Mouse (Mus musculus): ENCODE results near the gene Stk39.

Gene Stk39

DNA sequence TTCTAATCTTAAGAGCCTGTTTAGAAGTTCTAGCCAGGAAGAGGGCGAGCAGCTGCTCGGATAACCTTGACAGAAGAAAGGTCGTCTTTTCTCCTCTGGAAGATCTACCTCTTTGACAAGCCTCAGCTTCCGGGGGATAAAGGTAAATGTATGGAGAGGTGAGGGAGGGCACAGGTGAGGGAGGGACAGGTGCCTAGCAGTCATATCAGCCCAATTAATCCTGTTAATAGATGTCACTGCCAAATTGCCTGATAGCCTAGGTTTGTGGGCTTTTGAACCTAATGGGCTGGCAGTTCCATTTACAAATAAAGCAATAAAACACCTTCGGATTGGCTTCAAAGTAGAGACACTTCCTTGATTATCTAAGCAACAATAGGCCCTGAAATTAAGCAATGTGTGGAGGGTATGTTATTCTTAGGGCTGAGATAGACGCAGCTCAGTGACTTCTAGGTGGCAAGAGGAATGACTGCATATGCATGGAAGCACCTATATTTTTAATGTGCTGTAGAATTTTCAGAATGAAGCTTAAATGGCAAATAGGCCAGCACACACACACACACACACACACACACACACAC, 14.5 kb downstream of the Stk39 start:
- no peak for DNase-seq

DNA sequence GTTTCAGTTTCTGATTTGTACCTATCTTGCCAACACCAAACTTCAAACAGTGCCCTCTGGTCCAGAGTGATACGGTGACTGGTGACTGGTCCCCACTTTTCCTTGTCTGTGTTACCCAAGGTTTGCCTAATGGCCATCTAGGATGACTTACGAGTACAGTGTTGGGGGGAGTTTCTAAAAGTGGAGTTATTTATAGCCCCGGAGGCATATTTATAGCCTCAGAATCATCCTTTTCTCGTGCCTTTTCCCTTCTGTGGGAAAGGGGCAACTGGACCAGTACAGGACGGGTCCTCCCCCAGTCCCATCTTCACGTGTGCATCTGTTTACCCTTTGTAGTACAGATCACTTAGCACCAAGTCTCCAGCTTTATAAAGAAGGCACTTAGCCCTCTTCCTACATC, 15.2 kb downstream of the Stk39 start:
- no peak for DNase-seq

DNA sequence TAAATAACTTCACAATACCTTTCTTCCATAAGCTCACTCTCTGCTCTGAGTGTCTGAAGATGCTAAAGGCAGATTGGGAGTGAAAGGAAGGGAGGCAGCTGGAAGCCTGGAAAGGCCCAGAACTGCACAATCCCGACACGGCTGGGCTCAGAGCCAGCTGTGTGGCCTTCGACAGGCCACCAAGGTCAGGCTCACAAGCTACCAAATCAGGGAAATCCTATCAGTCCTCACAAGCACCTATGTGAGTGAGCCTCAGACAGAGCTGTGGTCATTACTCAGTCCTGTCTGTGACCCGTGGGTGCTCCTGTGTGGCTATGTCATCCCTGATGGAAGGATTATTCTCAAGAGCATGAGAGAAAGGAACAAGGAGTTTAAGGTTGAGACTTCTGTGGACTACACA, 19.7 kb downstream of the Stk39 start:
- peak in 1 of 2 experiments; percentile 40 for DNase-seq

DNA sequence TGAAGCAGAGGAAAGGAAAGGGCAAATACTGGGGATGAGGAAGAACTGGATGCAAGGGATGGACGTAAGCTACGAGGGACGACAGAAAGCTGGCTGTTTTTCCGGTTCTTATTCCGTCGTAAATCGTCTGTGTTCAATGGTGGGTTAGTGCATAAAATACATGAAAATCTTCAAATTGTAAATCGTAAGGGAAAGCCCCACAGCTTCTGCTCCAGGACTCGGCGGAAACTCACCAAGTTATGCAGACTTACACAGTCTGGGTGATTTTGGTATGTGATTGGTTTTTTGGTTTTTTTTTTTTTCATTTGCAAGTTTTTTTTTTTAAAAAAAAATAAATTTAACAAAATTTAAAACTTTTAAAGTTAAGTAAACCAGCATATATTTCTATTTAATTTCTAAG, 24.0 kb downstream of the Stk39 start:
- no peak for DNase-seq

DNA sequence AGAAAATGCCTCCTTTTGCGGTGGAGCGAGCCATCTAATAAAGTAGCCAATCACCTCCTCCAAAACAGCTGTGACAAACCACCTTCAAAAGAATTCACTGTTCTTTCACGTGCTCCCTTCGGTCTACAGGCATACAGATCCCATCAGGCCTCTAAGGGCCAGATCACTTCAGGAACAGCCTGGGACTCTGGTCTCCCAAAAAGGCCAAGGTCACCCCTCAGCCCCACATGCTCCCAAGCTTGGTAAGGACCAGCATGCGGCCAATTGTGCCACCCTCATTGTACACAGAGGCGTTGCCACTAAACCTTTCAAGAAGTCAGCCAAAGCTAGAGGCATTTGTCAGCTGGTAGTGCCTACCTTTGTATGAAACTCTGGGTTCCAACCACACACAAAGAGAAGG, 28.9 kb downstream of the Stk39 start:
- DNase-seq = no peak

DNA sequence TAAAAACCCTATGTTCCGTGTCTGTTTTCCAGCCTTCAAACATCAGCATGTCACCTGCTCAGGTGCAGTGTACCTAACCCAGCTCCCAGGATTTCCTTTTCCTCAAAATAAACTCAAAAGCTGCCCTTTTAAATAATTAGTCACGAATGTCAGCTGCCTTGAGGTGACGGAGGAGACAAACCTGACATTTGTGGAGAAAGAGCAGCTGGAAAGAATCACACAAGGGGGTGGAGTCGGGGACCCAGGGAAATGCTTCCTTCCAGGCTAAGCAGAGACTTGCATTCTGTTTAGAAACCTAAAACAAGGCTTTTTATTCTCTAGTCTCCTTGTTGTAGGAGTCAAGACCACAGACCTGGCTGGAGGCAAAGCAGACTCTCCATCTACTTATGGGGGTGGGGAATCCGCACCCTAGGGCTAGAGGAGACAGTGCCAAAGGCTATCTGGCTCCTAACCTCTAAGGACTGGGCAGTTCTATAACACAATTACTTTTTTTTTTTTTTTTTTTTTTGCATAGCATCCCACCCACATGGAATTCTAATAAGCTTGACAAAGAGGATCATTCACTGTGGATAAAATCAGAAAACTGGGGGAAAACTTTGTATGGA, 29.9 kb downstream of the Stk39 start:
- no peak for DNase-seq

DNA sequence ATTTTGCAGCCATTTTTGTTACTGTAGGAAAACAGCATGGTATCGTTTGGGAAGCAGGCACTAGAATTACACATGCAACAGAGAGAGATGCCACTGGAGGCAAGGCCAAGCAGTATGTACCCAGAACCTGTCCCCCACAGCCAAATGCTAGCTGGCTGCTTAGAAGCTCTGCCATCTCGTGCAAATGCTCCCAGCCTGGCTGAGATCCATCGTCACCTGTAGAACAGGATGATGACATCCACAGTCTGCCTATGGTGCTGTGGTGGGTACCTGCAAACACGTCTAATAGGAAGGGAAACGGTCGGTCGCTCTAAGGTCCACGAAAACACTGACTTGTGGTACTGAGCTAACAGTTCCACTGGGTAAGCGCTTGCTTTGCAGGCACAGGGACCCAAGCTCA, 32.5 kb downstream of the Stk39 start:
- DNase-seq = no peak

DNA sequence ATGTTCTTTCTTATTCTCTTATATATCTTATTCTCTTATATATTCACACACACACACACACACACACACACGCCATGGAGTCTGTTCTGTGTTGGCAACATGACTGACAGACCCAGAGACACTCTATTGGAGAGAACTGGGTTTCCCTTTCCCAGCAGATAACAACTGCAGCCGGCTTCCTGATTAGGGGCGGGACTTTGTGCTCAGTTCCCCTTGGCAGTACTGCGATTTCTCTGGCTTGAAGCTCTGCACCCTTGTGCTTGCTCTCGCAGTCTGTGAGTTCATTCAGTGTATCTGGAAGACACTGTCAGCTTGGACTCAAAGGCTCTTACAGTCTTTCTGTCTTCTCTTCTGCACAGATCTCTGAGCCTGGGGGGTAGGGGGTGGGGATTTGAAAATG, 34.1 kb downstream of the Stk39 start:
- no peak for DNase-seq

DNA sequence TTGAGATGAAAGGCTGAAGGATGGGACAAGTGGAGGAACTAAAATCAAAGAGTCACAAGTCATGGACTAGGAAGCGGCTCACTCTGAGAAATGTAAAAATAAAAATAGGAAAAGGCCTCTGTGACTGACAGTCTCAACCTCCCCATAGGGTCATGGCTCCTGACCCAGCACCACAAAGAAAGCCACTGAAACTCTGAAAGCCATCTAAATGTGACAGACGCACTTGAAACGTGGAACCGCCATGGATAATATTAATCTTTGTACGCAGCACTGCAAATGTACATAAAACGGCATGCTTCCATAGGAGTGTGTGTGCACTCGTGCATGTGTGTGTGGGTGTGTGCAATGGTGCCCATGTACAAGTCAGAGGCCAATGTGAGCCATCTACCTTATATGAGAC, 34.9 kb downstream of the Stk39 start:
- DNase-seq = no peak

DNA sequence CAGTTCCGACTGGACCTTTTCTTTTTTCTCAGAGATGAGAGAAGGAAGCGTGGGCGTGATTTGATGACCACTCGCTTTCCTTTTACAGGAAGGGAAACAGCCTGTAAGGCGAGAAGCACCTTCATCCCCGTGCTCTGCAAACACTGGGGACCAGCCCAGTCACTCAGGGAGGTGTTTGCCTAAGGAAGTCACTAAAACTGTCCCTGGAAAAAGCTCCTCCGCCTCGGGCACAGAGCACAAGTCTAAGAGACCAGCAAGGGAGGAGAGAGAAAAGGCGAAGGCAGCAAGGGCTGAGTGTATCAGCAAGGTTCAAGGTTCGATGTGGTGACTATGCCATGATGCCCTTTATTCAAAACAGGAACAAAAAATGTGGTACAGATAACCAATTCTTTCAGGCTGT, 35.8 kb downstream of the Stk39 start:
- DNase-seq = no peak

DNA sequence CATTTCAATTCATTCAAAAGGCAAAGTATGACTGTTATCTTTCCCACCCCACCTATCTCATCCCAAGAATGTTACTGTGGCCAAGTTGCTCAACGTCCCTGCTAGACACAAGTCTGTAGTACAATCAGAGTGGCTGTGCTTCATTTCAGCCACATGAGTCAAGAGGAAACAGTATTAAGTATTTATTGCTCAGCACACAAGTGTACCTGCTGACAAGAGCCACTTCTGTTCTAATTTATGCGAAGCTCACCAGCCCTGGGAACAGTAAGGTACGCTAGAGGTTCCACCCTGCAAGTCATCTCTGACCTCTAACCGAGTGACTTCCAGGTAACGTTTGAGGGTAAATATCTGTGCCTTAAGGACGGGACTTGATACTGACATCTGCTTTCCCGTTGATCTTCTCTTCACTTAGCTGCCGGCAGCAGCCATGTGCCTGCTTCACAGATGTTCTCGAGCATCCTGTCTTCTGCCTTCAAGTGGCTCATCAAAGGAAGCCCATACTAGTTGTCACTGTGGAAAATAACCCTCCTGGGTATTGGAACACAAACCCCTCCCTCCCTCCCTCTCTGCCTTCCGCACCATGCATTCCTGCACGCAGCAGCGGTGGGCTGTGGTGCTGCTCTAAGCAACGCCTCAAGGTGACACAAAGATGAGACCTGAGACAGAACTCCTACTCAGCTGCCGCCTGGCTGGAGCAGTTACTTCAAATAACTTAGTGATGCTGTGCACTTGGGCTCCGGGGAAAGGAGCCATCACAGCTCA, 36.4 kb downstream of the Stk39 start:
- no peak for DNase-seq

DNA sequence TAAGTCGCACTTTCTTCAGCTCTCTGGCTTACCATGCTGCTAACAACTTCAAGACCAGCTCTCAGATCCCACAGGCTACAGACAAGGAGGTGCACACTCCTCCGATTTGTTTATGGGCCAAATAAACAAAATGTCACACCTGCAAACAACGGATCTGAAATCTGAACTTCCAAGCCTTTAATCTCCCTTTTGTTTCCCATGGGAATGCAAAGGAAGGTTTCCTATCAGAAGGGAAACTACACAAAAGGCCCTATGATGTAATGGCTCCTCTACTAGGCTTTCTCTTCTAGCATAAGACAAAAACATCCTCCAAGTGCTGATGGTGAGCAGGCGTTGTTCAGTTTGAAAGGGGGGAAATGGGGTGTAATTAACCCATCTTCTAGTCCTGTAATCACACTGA, 37.1 kb downstream of the Stk39 start:
- no peak for DNase-seq

DNA sequence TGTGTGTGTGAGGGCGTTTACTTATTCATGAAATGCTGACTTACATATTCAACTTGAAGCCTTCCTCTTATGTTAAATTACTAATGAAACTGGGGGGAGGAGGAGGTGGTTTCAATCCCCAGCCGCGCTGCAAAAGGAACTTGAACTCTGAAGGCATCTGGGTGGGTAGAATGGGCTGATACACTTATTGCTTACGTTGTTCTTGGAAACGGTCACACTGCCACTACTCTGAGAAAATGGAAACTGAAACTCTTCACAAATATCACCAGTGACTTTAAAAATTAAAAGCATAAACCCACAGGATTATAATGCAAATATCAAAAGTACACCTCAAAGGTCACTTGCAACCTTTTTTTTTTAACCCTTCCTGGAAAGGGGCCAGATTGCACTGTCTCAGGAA, 37.5 kb downstream of the Stk39 start:
- no peak for DNase-seq

DNA sequence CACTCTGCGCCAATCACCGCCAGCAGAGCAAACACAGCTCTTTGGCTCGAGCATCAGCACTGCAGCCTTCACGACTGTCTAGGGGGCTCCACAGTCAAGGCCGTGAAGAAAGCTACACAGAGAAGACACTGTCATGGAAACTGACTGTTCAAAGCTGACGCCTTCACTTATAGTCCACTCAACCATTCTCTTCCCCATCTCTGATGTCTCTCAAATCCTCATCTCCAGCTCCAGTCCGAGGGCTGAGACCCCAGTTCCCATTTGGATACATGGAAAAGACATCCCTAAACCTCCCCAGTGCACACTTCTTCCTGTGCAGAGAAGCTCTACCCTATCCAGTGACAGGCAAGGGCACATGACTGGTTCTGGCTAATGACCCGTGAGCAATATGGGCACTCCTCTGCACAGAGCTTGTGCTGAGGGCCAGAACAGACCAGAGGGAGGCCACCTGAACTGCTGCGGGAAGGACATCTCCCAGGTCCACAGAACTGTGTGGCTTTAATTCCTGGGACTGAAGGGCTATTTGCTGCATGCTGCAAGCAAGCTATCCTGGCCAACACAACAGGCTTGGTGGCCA, 38.2 kb downstream of the Stk39 start:
- DNase-seq = no peak

DNA sequence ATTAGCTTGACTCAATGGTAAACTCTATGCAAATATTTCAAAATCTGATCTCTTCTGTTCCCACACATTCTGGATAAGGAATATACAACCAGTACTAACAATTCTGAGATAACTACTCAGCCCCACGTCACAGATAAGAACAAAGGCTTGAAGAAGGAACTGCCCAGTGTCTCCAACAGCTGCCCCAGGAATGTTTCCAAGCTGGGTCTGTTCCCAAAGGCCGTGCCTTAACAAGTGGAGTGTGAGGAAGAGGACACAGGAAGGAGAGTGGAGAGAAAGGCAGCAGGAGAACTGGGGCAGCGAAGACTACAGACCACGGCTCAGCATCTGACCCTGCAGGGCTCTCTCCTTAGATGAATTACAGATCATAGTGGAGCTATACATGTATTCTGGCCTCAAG, 39.2 kb downstream of the Stk39 start:
- DNase-seq = peak in 1 of 2 experiments; percentile 31

DNA sequence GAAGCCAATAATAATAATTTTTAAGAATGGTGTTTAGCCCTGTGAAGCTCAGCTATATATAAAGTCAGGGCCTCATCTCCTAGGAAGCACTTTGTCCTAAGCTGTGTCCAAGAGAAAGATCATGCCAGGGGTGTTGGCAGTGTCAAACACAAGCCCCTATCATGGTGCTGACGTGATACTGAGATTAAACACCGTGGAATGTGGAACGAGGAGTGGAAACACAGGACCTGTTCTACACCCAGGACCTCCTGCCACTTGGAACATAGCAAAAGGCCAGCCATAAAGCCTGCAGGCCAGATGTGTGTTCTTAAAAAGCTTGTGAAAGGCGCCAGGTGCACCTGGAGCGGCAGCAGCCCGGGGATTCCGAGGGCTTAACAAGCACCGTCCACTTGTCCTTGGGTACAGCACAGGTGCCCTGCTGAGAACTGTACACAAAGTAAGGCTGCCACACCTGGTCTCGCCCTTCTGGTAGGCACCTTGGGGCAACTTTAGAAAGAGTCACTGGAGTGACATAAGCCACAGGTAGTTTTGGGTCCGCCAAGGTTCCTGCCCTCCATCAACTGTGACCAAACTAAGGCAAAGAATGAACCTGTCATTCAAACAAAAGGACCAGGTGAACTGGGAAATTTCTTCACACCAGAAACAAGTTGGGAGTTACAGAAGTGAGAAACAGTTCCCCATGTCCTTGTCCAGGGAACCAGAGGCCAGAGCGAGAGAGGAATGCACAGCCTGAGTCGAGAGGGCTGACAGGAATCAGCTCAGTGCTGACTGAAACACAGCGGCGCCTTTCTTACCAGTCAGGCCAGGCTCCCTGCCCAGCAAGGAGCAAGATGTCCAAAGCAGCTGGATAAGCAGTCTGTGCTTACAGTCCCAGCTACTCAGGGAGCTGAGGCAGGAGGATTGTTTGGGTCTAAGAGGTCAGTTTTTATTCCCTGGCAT, 40.8 kb downstream of the Stk39 start:
- peak; percentile 19 to 44 for DNase-seq

DNA sequence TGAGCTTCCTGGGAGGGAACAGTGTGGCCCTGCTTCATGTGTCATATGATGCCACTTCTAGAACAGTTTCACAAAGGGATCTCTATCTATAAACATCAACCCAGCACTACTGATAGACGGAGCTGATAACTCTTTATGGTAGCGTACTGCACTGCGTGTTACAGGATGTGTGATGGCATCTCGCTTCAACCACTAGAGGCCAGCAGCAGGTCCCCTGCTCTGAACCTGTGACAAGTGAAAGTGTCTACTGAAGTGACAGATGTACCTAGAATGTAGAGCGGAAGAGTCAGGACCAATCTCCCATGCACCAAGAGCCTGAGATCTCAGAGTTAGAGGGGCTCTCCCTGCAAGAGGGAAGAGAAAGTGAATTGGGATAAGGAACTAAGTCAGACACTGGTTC, 41.6 kb downstream of the Stk39 start:
- DNase-seq = peak; percentile 42 to 55

DNA sequence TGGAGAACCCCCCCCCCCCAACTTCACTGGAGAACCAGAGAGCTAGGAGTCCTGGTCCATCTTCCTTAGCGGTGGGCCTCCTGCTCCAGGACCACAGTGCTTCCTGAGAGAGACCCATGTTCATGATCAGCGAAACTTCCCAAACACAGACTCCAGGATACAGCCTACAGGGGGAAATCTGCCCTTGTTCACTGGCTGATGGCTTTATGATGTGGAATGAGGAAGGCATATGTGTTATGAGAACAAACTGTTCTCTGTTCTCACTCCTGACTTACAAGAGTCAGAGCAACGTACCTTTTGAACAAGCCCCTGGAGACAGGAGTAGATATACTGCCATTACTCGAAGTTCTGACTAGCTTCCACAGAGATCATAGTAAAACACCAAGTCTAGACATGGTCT, 42.6 kb downstream of the Stk39 start:
- no peak for DNase-seq

DNA sequence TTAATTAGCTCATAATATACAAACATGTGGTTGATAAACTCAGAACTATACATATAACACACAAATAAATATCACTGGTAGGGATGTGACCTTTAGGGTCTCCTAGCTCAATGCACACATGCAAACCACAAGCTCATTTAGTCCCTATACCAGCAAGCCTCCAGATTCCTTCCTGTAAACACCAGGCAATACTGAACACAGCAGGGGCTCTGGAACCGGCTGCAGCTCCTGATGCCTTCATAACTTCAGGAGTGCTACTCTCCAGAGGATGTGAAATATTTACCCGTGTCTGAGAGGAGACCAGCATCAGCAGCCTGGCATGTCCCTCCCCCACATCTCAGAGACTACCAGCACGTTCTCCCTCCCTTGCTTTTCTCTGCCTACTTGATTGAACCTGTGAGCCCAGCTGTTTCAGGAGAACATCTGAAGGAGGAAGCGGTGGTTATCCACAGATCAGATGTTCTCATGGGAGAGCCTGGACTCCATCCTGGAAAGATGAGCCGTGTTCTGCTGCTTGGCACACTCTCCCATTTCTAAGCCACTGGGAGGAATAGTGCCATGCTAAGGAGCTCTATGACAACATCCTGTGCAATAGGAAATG, 45.0 kb downstream of the Stk39 start:
- no peak for DNase-seq

DNA sequence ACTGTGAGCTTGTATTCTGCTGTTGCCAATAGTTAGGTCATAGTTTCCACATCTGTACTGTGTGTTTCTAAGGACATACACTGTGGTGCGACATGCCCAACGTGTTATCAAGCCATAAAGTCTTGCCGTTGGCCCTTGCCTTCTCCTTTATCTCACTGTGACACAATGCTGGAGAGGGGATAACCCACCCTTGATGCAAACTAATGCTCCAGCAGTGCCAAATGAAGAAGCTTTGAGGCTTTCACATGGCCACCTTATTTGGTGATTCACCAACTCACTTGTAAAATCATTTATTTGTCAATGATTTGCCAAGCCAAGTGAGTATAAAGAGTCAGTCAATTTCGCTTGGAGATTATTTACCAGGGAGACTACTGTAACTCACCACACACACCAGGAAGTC, 46.0 kb downstream of the Stk39 start:
- no peak for DNase-seq

DNA sequence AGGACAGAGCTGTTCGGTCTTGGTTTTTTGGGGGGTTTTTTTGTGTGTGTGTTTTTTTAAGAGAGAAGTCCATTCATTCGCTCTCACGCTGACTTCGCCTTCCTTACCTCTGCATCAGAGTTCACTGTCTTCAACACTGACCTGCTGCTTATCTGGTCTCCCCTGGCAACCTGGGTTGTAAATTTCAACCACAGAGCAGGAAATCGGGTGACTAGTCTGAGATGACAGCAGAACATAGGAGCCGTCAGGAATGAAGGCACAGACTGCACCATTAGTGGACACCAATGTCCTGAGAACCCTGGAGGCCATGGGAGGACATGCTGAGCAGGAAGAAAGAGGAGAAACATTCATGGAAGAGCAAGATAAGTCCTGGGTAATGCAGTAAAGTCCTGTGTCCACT, 51.1 kb downstream of the Stk39 start:
- no peak for DNase-seq

DNA sequence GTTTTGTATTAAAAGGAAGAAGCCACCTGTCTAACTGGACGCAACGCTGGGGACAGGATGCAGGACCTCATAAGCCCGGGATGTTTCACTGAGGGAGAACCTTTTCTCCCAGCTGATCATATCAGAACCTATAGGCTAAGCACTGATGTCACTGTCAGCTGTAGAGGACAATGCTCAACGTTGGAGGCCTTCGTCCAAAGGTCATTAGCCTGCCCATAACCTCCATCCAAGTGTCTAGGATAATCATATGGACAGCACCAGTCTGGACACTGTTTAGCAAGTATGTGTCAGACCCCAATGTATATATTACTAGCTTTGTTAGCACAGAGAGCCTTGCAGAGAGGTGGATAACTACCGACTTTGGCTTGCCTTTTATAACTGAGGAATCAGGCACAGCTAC, 51.8 kb downstream of the Stk39 start:
- no peak for DNase-seq

DNA sequence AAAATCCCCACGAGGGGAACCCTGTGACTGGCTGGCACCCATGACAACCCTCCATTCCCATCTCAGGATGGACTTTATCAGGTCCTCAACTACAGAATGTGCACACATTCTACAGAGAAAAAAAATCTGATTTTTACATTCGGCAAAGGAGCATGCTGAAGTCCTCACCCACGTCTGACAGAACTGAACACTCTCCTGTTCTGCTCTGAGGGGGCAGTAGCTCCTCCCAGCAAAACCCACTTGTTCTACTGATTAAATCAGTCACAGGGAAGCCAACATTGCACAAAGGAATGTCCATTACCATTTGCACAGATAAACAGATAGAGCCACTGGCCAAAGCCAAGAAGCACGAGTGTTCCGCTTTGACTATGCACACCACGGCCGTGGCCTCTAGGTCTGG, 52.3 kb downstream of the Stk39 start:
- DNase-seq = no peak
